Mouse (Mus musculus) midbrain, embryonic 15.5 days (tissue): ENCODE measurements around the gene Cfap77. TPM values are rescaled to one million over a fixed set of nuclear protein-coding genes. Genes with fewer than 3 reads are reported as not detected.

Experiments
- ATAC-seq: fragments of 200-750 bp; cut with Nextera tagmentation; replicated peaks from 2 replicates; pipeline ENCODE4 v1.8.0; 2017; ENCODE audit warnings: moderate TSS enrichment
- H3K27ac ChIP-seq: fragments of 300-500 bp; sonication (generic); 2 replicates; pipeline ENCODE4 v1.5.1; 2015; ENCODE audit warnings: mild to moderate bottlenecking, inconsistent platforms
- H3K27me3 ChIP-seq: fragments of 300-500 bp; sonication (generic); replicated peaks from 2 replicates; pipeline ENCODE4 v1.6.1; 2015; ENCODE audit warnings: inconsistent platforms
- H3K36me3 ChIP-seq: fragments of 300-500 bp; sonication (generic); replicated peaks from 2 replicates; pipeline ENCODE4 v1.6.1; 2015; ENCODE audit warnings: inconsistent platforms
- H3K4me1 ChIP-seq: fragments of 300-500 bp; sonication (generic); 2 replicates; pipeline ENCODE4 v1.6.1; 2015; ENCODE audit warnings: inconsistent platforms
- H3K4me2 ChIP-seq: fragments of 300-500 bp; sonication (generic); 2 replicates; pipeline ENCODE4 v1.6.1; 2015; ENCODE audit warnings: inconsistent platforms, mild to moderate bottlenecking, moderate library complexity
- H3K4me3 ChIP-seq: fragments of 300-500 bp; sonication (generic); 2 replicates; pipeline ENCODE4 v1.5.1; 2015; ENCODE audit warnings: mild to moderate bottlenecking, inconsistent platforms
- H3K9ac ChIP-seq: fragments of 300-500 bp; sonication (generic); 2 replicates; pipeline ENCODE4 v1.6.1; 2015; ENCODE audit warnings: mild to moderate bottlenecking, inconsistent platforms
- H3K9me3 ChIP-seq: fragments of 300-500 bp; sonication (generic); 2 replicates; pipeline ENCODE4 v1.6.1; 2016; ENCODE audit warnings: inconsistent platforms
- WGBS: fragments of 180-500 bp; shearing (Covaris S2); methylation state at CpG from one replicate; pipeline ENCODE4 v1.1.7; 2015; ENCODE audit warnings: mixed read lengths; 5-methylcytosine and 5-hydroxymethylcytosine counted together
- polyA plus RNA-seq: library from polyadenylated mRNA; unstranded; fragments of >200 nt; fragmentation: Nextera tagmentation; extraction: Ambion mirVana; gene quantifications from 2 replicates; pipeline ENCODE4 v1.2.1, GENCODE M21; 2015

Gene Cfap77
- polyA plus RNA-seq, 1 experiment from 2014 or later = 1.3 TPM

- Histone ChIP-seq H3K9me3 (no peaks in the 10 kb centered on the region), H3K27ac (no peak overlapping the region), H3K4me3 (no peak overlapping the region), H3K4me2 (no peak overlapping the region), H3K27me3 (no peaks in the 10 kb centered on the region), H3K36me3 (peaks cover 6% of the 10 kb centered on the region; the same call in 1 of the 2 replicates), H3K9ac (no peak overlapping the region), H3K4me1 (peaks cover 30% of the 10 kb centered on the region)
- ATAC-seq = no peak
- WGBS = 90% methylated on average over 3 of the region's 3 CpGs
Observed at GRCm38 (mm10) chr2:28881275-28881674, 173.6 kb downstream of the Cfap77 start.

Other genes starting within 250 kb of the Cfap77 start
- 22.7 and 22.8 TPM in 2 replicates for gene Gtf3c4, start 214.7 kb downstream of the Cfap77 start, polyA plus RNA-seq
- 14.9 TPM in 2 replicates for gene Ddx31, start 214.7 kb downstream of the Cfap77 start, polyA plus RNA-seq
- 53.5 and 77.8 TPM in 2 replicates for gene Barhl1, start 138.4 kb downstream of the Cfap77 start, polyA plus RNA-seq
- gene Ttf1, start 5.2 kb upstream of the Cfap77 start, polyA plus RNA-seq = 8.0 and 8.9 TPM in 2 replicates
- gene Setx, start 69.1 kb upstream of the Cfap77 start, polyA plus RNA-seq = 14.4 and 15.8 TPM in 2 replicates
- gene Ntng2, start 197.9 kb upstream of the Cfap77 start, polyA plus RNA-seq = 13.4 and 14.6 TPM in 2 replicates